Mouse (Mus musculus) embryo, embryonic 10 days (tissue): ENCODE measurements around the gene Mnd1.
A peak's percentile ranks its signal among the peaks of the same experiment; 100 is the strongest.

ENCODE experiments used
- DNase-seq: peaks from one replicate; pipeline ENCODE4 v3.0.0-alpha.2; 2015; ENCODE audit warnings: low spot score

The Mnd1 gene

GRCm38 (mm10) chr3:84090982-84091381 is 64.6 kb downstream of the Mnd1 start:
- DNase-seq = peak; percentile 65

GRCm38 (mm10) chr3:84086921-84087320 is 68.7 kb downstream of the Mnd1 start:
- DNase-seq = peak; percentile 40

GRCm38 (mm10) chr3:84086337-84086736 is 69.2 kb downstream of the Mnd1 start:
- DNase-seq = no peak

GRCm38 (mm10) chr3:84085429-84085828 is 70.2 kb downstream of the Mnd1 start:
- DNase-seq = peak; percentile 78

DNA sequence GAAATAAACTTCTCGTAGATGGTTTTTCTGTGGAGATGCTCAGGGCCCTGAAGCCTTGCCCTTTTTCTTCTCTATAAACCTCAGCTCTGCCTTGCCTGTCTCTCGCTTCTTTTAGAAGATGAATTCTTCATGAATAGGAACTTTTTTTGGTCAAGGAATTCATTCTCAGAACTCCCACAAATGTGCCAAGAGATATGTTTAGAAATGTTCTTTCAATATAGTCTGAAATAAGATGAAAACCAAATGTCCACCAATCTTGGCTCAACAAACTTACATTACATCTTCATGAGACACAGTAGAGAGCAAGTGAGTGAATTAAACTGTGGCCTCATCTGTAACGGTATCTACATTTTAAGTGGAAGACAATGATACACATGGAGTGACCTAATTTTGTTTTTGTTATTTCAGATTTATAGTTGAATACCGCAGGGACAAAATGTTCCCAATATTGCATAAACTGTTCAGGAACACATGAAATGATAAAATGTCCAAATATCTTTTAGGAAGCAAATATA is 74.3 kb downstream of the Mnd1 start:
- no peak for DNase-seq

DNA sequence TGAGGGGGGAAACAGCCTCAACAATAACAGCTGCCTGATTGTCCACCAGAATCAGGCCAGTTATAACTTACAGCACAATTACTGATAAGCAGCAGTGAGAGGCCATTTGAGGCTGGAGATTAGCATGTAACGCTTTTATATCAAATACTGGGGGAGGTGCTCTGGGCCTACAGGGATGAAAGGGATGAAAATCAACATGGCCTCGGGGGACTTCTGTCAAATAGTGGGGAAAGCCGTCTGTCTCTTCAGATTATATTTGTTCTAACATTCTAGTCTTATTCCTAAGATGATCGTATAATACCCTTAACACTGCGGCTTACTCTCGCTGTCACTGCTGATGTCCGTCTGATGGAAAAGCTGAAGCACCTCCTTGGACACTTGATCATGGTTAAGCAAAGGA is 75.5 kb downstream of the Mnd1 start:
- no peak for DNase-seq

GRCm38 (mm10) chr3:84077505-84077904 is 78.1 kb downstream of the Mnd1 start:
- DNase-seq = no peak

- no peak for DNase-seq
Measured at GRCm38 (mm10) chr3:84076543-84077332, 78.8 kb downstream of the Mnd1 start.

GRCm38 (mm10) chr3:84075516-84075915 is 80.1 kb downstream of the Mnd1 start:
- no peak for DNase-seq

DNA sequence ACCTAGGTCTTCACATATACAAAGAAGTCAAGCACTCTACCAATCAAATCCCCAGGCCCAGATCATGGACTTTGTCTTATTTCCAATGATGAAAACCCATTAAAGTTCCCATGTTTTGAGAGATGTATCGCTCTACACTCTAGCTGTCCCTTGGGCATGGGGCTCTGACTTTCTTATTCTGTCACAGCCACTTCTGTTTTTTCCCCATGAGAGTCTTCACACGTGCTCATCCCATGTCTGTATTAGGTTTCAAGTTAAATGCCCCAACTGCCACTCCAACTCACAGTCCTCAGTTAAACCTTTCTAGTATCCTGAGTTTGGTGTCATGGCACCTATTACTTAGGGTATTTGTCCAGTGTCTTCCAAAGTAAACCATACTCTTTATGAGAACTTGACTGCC is 80.8 kb downstream of the Mnd1 start:
- DNase-seq = no peak

- no peak for DNase-seq
Measured at GRCm38 (mm10) chr3:84071641-84072040, 83.9 kb downstream of the Mnd1 start.

DNA sequence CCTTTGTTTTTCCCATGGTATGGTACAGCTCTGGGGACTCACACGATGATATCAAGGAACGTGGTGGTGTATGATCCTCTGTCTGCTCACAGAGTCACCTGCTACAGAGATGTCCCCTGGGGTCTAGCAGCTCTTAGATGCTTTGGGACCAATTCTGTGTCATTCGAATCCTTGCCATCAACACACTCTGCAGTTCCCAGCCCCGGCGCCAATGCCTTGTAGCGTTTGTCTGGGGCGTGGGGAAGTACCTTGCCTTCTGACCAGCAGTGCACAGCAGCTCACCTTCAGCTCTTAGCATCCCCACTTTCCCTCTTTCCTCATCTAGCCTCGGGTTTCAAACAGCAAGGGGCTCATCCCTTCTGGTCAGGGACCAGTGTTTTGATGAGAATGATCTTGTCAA is 84.8 kb downstream of the Mnd1 start:
- DNase-seq = no peak

- DNase-seq = no peak
Measured at GRCm38 (mm10) chr3:84068831-84069709, 86.5 kb downstream of the Mnd1 start.

GRCm38 (mm10) chr3:84065825-84066224 is 89.8 kb downstream of the Mnd1 start:
- no peak for DNase-seq

GRCm38 (mm10) chr3:84063369-84063914 is 92.1 kb downstream of the Mnd1 start:
- DNase-seq = no peak

DNA sequence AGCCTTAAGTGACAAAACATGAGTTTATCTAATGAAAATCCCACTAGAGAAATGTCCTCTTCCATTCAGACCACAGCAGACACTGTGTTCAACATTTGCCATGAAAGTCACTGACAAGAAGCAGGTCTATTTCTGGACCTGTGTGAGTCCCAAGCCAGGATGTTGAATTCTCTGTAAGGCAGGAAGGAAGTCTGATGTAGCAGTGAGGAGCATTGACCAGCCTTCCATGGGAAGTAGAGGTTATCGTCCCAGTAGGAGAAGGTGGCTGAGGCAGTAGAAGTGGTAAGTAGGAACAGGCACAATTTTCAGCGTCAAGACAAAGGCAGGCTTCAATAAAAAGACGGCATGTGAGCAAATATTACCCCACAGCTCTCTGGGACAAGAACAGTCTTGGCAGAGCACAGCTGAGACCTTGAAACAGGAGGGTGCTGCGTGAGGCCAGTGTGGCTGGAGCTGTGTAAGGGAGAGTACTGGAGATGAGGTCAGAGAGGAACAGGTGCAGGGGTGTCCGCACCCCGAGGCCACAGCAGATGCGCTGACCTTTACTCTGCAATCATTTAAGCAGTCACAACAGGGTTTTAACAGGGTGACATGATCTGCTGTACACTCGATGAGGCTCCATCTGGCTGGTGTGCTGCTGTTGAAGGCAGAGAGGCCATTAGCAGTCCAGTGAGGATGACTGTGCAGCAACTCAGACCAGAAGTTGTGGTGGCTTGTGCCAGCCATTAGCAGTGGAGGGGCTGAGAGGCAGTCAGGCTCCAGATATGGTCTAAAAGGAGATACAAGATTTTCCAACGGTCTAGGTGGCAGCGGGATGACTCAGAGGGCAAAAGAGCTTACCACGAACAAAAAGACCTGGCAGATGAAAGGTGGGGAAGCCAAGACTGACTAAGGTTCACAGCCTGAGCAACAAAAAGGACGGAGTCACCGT is 93.8 kb downstream of the Mnd1 start:
- peak; percentile 20 for DNase-seq

DNA sequence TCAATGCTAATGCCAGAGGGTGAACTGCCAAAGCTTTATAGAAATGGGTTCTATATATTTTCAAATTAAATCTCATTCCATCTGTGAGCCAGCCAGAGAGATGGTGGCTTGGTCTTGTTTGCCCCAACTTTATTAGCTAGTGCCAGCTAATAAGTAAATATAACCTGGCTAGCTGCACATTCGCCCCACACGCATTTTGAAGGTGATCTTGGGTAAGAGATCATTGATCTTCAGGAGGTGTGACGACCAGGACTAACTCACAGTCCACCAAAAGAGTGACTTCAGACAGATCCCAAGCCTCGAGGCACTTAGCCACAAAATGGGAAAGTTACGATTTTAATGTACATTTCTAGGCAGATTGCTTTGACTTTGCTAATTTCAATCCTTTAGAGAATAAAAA is 94.6 kb downstream of the Mnd1 start:
- no peak for DNase-seq

DNA sequence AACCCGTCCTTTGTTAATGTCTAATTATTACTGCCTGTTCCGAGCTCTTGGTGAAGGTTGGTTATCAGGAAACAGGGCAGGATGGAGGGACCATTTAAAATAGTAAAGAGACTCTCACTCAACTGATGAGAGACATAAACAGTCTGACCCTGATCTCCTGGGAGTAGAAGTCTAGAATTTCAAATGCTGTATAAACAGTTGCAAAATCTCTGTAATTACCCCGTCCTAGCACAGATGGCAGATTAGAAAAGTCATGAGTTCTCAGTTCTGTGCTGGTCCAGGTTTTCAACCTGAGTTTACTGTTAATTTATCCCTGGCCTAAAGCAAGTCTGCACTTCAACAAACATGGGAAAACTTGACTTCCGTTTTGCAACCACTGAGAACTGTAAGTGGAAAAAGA is 95.5 kb downstream of the Mnd1 start:
- peak; percentile 10 for DNase-seq

GRCm38 (mm10) chr3:84059676-84060075 is 95.9 kb downstream of the Mnd1 start:
- peak; percentile 20 for DNase-seq

DNA sequence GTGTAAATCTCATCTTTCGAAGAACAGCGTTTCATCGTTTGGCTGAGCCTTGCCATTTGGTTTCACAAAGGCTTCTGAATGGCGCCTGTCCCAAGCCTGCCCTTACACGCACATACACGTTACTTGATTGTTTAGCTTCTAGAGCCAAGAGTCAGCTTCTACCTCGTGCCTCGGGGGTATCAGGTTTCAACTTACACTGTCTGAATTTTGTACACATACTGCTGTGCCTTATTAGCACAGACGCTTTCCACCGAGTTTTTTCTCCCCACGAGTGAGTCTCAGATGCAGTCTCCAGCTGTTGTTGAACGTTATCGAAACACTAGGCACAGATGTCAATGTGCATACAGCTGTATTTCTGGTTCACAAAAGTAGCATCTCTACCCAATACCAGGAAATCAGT is 96.3 kb downstream of the Mnd1 start:
- DNase-seq = peak; percentile 51

DNA sequence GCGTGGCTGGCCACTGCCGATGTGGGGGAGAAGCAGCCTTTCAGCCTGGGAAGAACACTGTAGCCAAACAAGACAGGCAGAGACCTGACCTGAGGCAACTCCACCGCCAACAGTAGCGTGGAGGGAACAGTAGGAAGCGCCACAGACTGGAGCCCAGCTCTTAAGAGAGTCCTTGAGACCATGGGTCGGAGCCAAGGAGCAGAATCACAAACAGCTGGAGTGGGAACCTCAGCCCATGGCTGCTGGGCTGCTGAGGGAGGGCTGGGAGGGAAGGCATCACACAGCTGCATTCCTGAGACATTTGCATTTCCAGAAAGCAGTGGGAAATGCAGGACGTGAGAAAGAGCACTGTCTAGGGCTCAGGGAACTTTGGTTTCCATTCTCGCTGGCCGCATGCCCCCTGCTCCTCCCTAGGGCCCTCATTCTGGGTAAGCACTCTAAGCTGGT is 106.8 kb downstream of the Mnd1 start:
- DNase-seq = peak; percentile 28
